Mouse (Mus musculus) T-helper 2 cell (primary cell): ENCODE results near the gene Olfr1408.

Experiments
- in situ Hi-C: fragments of 300-600 bp; cut with MboI, MseI; formaldehyde crosslinking; loops from one replicate; pipeline ENCODE4 v1.15.1; 2025; ENCODE audit warnings: high pct_unique_total_duplicates

Olfr1408 gene

DNA sequence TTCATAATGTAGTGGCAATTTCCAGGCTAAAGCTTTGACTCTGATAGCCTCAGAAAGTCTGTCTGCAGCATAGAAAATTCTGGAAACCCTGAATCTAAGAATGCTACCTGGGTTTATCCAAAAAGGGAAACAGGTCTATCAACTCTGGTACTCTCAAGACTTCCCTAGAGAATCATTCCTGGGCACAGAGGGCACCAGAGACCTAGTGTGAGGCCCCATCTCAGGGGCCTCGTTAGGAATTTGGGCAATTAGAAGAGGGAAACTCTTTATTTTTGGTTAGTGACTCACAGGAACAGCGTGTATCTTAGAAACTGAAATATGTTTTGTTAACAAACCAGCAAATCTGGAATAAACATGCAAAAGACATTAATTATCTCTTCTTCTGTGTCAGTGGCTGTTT, at the start of gene Olfr1408:
TSS of gene Olfr1408 (minus strand) at position 101 of the 400 bp plus-strand sequence.
- in situ Hi-C loops, result no loop called here

DNA sequence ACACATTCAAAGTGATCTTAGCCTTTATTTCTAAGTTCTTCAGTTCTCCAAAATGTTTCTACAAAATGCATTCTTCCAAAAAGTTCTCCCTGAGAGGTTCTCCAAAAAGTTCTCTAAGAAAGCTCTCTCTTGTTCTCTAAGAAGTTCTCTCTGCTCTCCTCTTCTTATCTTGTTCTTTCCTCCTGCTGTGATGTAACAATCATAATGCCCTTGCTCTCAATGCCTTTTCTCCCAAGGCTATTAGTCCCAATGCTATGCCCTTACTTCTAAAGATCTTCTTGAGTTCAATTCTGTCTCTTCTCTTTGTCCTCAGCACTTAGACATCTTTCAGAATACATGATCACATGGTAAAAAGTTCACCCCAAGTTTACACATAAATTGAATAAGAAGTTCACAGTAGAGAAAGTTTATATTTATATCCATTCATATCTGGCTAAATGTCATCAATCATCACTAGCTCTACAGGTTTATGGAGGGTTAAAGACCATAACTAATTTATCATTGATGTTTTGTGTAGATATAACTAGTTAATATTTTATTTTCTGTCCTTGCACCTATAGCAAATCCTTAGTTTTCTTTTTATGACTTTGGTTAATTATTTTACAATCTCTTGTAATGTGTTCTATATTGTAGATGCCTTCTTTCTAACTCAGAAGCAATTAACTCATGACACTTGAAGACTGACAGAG, 37.1 kb upstream of the Olfr1408 start:
- in situ Hi-C loops, result no loop called here
